Mouse (Mus musculus) bone marrow macrophage, adult 2 months (primary cell): ENCODE results near the gene 1600002K03Rik. TPM values are rescaled to one million over a fixed set of nuclear protein-coding genes. Genes with fewer than 3 reads are reported as not detected.

Experiments used
- H3K27ac ChIP-seq: 2 replicates; pipeline ENCODE4 v1.5.1; 2012; ENCODE audit warnings: low read depth, low read length; ENCODE audit not compliant: insufficient read depth
- H3K4me1 ChIP-seq: 2 replicates; pipeline ENCODE4 v1.6.1; 2012; ENCODE audit warnings: low read length; ENCODE audit not compliant: control insufficient read depth, insufficient read depth
- H3K4me3 ChIP-seq: 2 replicates; pipeline ENCODE4 v1.5.1; 2012; ENCODE audit warnings: mild to moderate bottlenecking, low read length, moderate library complexity; ENCODE audit not compliant: insufficient read depth
- CTCF ChIP-seq: IDR thresholded peaks from 2 replicates; pipeline ENCODE4 v1.5.1; 2012; ENCODE audit warnings: low read depth, mild to moderate bottlenecking, low read length, moderate library complexity
- POLR2A ChIP-seq: IDR thresholded peaks from 2 replicates; pipeline ENCODE4 v1.6.1; 2012; ENCODE audit warnings: mild to moderate bottlenecking, low read depth, low read length, borderline replicate concordance
- polyA plus RNA-seq: library from polyadenylated mRNA; stranded (reverse); fragments of >200 nt; gene quantifications from 2 replicates; pipeline ENCODE4 v1.2.4, GENCODE M21; 2012; ENCODE audit not compliant: missing spikeins, insufficient read depth, insufficient read length

1600002K03Rik gene
- polyA plus RNA-seq, 1 experiment: 23.9 TPM

GRCm38 (mm10) chr10:80161522-80162242 is 11.1 kb upstream of the 1600002K03Rik start:
- Histone ChIP-seq H3K4me3 (no peak overlapping the region), H3K4me1 (peaks cover 60% of the 10 kb centered on the region), H3K27ac (peak overlapping the region; percentile 70)
- TF ChIP-seq POLR2A (no peak), CTCF (no peak)

- TF ChIP-seq POLR2A (no peak), CTCF (no peak)
- Histone ChIP-seq H3K27ac (peak overlapping the region; percentile 70), H3K4me1 (peaks cover 62% of the 10 kb centered on the region), H3K4me3 (no peak overlapping the region)
These were observed 10.5 kb upstream of the 1600002K03Rik start for GRCm38 (mm10) chr10:80162243-80162608.

- peaks cover 59% of the 10 kb centered on the region for H3K4me1 ChIP-seq
- peak overlapping the region; percentile 70 for H3K27ac ChIP-seq
These were observed 9.9 kb upstream of the 1600002K03Rik start for GRCm38 (mm10) chr10:80162716-80163299.

GRCm38 (mm10) chr10:80163721-80164120 is 9.0 kb upstream of the 1600002K03Rik start:
- no peak overlapping the region for H3K4me3 ChIP-seq
- TF ChIP-seq POLR2A (no peak), CTCF (no peak)
- H3K27ac ChIP-seq: peak overlapping the region; percentile 70
- H3K4me1 ChIP-seq: peaks cover 55% of the 10 kb centered on the region

More at GRCm38 (mm10) chr10:80162716-80163299, 9.9 kb upstream of the 1600002K03Rik start:
- TF ChIP-seq CTCF: no peak
- no peak for TF ChIP-seq POLR2A
- no peak overlapping the region for H3K4me3 ChIP-seq

GRCm38 (mm10) chr10:80164161-80164997 is 8.4 kb upstream of the 1600002K03Rik start:
- Histone ChIP-seq H3K4me1 (peaks cover 51% of the 10 kb centered on the region), H3K4me3 (peak overlapping the region; percentile 65), H3K27ac (peak overlapping the region; percentile 70)
- no peak for TF ChIP-seq CTCF
- no peak for TF ChIP-seq POLR2A

GRCm38 (mm10) chr10:80164998-80165344 is 7.8 kb upstream of the 1600002K03Rik start:
- Histone ChIP-seq H3K27ac (peak overlapping the region; percentile 67), H3K4me3 (peak overlapping the region; percentile 65), H3K4me1 (peaks cover 50% of the 10 kb centered on the region)
- TF ChIP-seq POLR2A (no peak), CTCF (peak; percentile 97)

- Histone ChIP-seq H3K4me1 (peaks cover 45% of the 10 kb centered on the region), H3K4me3 (peak within 1 kb of the TSS; percentile 65), H3K27ac (peak within 1 kb of the TSS; percentile 71)
- no peak for TF ChIP-seq CTCF
- no peak for TF ChIP-seq POLR2A
These were observed 7.2 kb upstream of the 1600002K03Rik start, which contains the start of gene Cirbp for GRCm38 (mm10) chr10:80165392-80166128. Gene Cirbp (plus strand): TSS chr10:80165985.

- H3K4me3 ChIP-seq: peak overlapping the region; percentile 36
- peak overlapping the region; percentile 41 for H3K27ac ChIP-seq
- peaks cover 42% of the 10 kb centered on the region for H3K4me1 ChIP-seq
These were observed 6.6 kb upstream of the 1600002K03Rik start for GRCm38 (mm10) chr10:80166136-80166535.

- Histone ChIP-seq H3K4me3 (peak overlapping the region; percentile 70), H3K27ac (peak overlapping the region; percentile 71), H3K4me1 (peaks cover 37% of the 10 kb centered on the region)
- TF ChIP-seq POLR2A (peak; percentile 86; the same call in 1 of the 2 replicates), CTCF (no peak)
These were observed 5.2 kb upstream of the 1600002K03Rik start for GRCm38 (mm10) chr10:80167460-80168037.
